Mouse (Mus musculus): Measurements from ENCODE around the gene B4galt7. TPM values are rescaled to one million over a fixed set of nuclear protein-coding genes. Genes with fewer than 3 reads are reported as not detected.
A peak's percentile ranks its signal among the peaks of the same experiment; 100 is the strongest.

Gene B4galt7
- total and polyA plus RNA-seq, 3 experiments = 8.8 to 11.4 (median 9.8) TPM

DNA sequence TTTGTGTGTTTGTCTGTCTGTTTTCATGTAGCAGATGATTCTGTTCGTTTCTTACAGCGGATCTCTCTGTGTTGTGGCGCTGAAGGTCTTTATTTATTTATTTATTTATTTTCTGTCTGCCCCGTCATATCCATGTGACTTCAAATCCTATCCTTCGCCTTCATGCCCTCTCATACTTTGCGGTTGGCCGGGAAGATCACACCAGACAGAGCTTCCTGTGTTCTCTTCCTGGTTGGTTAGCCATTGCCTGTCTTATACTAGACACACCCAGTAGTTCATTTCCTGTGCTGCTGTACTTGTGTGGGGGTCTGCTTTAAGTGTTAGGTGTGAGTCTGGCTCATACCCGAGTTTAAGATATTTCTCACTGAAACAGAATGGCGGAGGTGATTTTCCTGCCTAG, 961 bp downstream of the B4galt7 start:
- TF ChIP-seq CTCF (IDR thresholded peaks at IDR 0.05) = no peak
- no peak for TF ChIP-seq EP300 (IDR thresholded peaks at IDR 0.05; ENCODE audit: insufficient read depth, low read depth, low read length)
- TF ChIP-seq POLR2A (IDR thresholded peaks at IDR 0.05; ENCODE audit: insufficient read depth, low read depth, low read length) = no peak
- intact Hi-C loops (cut with DNase I) = loop anchor here (1.0 to 2.0 kb wide), 3 partner anchors 22 to 126 kb away; partner anchors contain the start of genes Caml and Pcbd2
- no peaks in the 10 kb centered on the region; the same call in 1 of the 2 replicates for H3K36me3 ChIP-seq (ENCODE audit: control insufficient read depth, insufficient read depth, low read length)
- H3K4me3 ChIP-seq = peak overlapping the region; percentile 97
- H3K27me3 ChIP-seq (ENCODE audit: control insufficient read depth, insufficient read depth, low read length) = no peaks in the 10 kb centered on the region
- peaks cover 3% of the 10 kb centered on the region for H3K4me1 ChIP-seq (ENCODE audit: control insufficient read depth, insufficient read depth, low read length)
- peak in 1 of 2 experiments; percentile 20 for DNase-seq
- WGBS = 7% methylated on average over 9 of the region's 9 CpGs
- H3K27ac ChIP-seq = peak overlapping the region; percentile 74; the same call in 1 of the 2 replicates
- H3K9ac ChIP-seq (ENCODE audit: low read depth, low read length) = peak overlapping the region; percentile 88
- no peaks in the 10 kb centered on the region for H3K79me2 ChIP-seq (replicated peaks; ENCODE audit: control insufficient read depth, insufficient read depth, low read length)

DNA sequence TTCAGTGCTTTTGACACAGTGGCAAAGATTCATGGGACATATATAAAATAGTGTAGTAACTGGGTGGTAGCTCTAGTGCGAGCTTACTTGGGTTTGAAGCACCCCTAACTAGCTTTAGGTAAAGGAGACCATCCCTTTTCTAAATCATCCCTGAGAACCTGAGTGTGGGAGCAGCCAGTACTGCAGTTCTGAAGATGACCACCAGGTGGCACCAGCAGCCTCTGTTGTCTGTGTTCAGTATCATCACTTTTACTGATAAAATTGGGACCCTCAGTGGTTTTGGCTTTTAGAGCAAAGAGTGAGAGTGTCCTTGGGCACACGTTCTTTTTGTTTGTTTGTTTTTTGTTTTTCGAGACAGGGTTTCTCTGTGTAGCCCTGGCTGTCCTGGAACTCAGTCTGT, 1.9 kb downstream of the B4galt7 start:
- H3K36me3 ChIP-seq (ENCODE audit: control insufficient read depth, insufficient read depth, low read length) = no peaks in the 10 kb centered on the region
- no peaks in the 10 kb centered on the region for H3K27me3 ChIP-seq (ENCODE audit: control insufficient read depth, insufficient read depth, low read length)
- TF ChIP-seq CTCF (IDR thresholded peaks at IDR 0.05) (no peak; the same call in none of the 2 replicates), EP300 (IDR thresholded peaks at IDR 0.05; ENCODE audit: insufficient read depth, low read depth, low read length) (0 out of 2 replicates have a peak, but pooled peaks have one; percentile 55)
- intact Hi-C loops (cut with DNase I) = loop anchor here (1.0 to 2.0 kb wide), 3 partner anchors 21 to 125 kb away; partner anchors contain the start of genes Caml and Pcbd2
- DNase-seq = peak; percentile 67 to 89
- no peak overlapping the region for H3K9ac ChIP-seq (ENCODE audit: low read depth, low read length)
- peaks cover 3% of the 10 kb centered on the region for H3K4me1 ChIP-seq (ENCODE audit: control insufficient read depth, insufficient read depth, low read length)
- no peak overlapping the region for H3K27ac ChIP-seq
- H3K79me2 ChIP-seq (replicated peaks; ENCODE audit: control insufficient read depth, insufficient read depth, low read length) = no peaks in the 10 kb centered on the region
- 3% methylated on average over 3 of the region's 3 CpGs for WGBS
- no peak overlapping the region for H3K4me3 ChIP-seq

DNA sequence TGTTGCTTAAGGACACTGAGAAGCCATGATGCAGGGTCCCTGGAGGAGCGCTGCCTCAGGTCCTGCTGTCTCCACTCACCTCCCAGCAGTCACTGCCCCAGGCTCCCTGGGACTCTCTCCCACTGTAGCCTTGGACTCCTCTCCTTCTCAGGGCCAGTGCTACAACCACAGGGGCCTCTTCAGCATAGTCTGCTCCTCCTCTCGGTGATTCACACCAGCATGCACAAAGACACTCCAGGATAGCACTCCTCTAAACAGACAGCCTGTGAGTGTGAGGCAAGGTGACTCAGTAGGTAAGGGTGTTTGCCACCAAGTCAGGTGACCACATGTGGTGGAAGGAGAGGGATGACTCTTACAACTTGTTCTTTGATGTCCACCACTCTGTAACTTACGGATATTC, 4.9 kb downstream of the B4galt7 start:
- H3K36me3 ChIP-seq (ENCODE audit: control insufficient read depth, insufficient read depth, low read length) = no peaks in the 10 kb centered on the region
- H3K9ac ChIP-seq (ENCODE audit: low read depth, low read length) = no peak overlapping the region
- intact Hi-C loops (cut with DNase I) = no loop called here
- no peaks in the 10 kb centered on the region for H3K79me2 ChIP-seq (replicated peaks; ENCODE audit: control insufficient read depth, insufficient read depth, low read length)
- DNase-seq = no peak
- H3K4me1 ChIP-seq (ENCODE audit: control insufficient read depth, insufficient read depth, low read length) = peaks cover 1% of the 10 kb centered on the region
- no peak overlapping the region for H3K4me3 ChIP-seq
- H3K27me3 ChIP-seq (ENCODE audit: control insufficient read depth, insufficient read depth, low read length) = no peaks in the 10 kb centered on the region
- 93% methylated on average over 3 of the region's 3 CpGs for WGBS
- H3K27ac ChIP-seq = no peak overlapping the region
- TF ChIP-seq POLR2A (IDR thresholded peaks at IDR 0.05; ENCODE audit: insufficient read depth, low read depth, low read length) = no peak
- TF ChIP-seq CTCF (IDR thresholded peaks at IDR 0.05) = no peak
- no peak for TF ChIP-seq EP300 (IDR thresholded peaks at IDR 0.05; ENCODE audit: insufficient read depth, low read depth, low read length)

DNA sequence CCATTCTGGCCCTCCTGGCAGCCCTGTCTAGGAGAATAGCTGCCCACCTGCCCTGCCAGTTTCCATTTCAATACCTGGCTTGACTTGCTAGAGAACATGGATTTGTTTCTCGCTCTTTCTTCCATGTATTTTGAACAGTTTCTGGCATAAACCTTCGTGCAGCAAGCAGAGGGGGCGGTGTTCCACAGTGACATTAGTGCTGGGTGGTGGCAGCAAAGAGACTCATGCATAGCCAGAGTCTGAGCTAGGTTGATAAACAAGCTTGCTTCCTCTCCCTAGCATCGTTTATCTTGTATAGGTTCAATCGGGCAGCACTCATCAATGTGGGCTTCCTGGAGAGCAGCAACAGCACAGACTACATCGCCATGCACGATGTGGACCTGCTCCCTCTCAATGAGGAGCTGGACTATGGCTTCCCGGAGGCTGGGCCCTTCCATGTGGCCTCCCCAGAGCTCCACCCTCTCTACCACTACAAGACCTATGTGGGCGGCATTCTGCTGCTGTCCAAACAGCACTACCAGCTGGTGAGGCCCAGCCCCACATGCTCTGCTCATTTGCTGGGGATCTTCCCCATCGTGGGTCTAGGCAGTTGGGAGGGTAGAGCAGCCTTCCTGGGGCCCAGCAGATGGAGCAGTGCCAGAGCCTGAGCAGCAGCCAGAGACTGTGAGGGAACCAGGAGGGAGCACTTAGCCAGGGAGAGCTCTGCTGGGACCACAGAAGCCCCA, 7.4 kb downstream of the B4galt7 start:
- Histone ChIP-seq H3K9ac (ENCODE audit: low read depth, low read length) (no peak overlapping the region), H3K27me3 (ENCODE audit: control insufficient read depth, insufficient read depth, low read length) (no peaks in the 10 kb centered on the region), H3K27ac (no peak overlapping the region), H3K79me2 (replicated peaks; ENCODE audit: control insufficient read depth, insufficient read depth, low read length) (no peaks in the 10 kb centered on the region), H3K4me1 (ENCODE audit: control insufficient read depth, insufficient read depth, low read length) (peaks cover 2% of the 10 kb centered on the region; the same call in 1 of the 2 replicates), H3K36me3 (ENCODE audit: control insufficient read depth, insufficient read depth, low read length) (no peaks in the 10 kb centered on the region), H3K4me3 (no peak overlapping the region)
- intact Hi-C loops (cut with DNase I) = no loop called here
- WGBS = 81% methylated on average over 10 of the region's 10 CpGs
- TF ChIP-seq EP300 (IDR thresholded peaks at IDR 0.05; ENCODE audit: insufficient read depth, low read depth, low read length) (no peak), POLR2A (IDR thresholded peaks at IDR 0.05; ENCODE audit: insufficient read depth, low read depth, low read length) (no peak), CTCF (IDR thresholded peaks at IDR 0.05) (no peak)
- DNase-seq = no peak

GRCm38 (mm10) chr13:55607624-55608006, 7.9 kb downstream of the B4galt7 start:
- intact Hi-C loops (cut with DNase I) = no loop called here
- no peak overlapping the region for H3K9ac ChIP-seq (ENCODE audit: low read depth, low read length)
- no peak for DNase-seq
- WGBS = 91% methylated on average over 2 of the region's 2 CpGs
- no peak for TF ChIP-seq POLR2A (IDR thresholded peaks at IDR 0.05; ENCODE audit: insufficient read depth, low read depth, low read length)
- TF ChIP-seq CTCF (IDR thresholded peaks at IDR 0.05) = no peak
- TF ChIP-seq EP300 (IDR thresholded peaks at IDR 0.05; ENCODE audit: insufficient read depth, low read depth, low read length) = no peak
- H3K36me3 ChIP-seq (ENCODE audit: control insufficient read depth, insufficient read depth, low read length) = no peaks in the 10 kb centered on the region
- H3K27me3 ChIP-seq (ENCODE audit: control insufficient read depth, insufficient read depth, low read length) = no peaks in the 10 kb centered on the region
- no peak overlapping the region for H3K4me3 ChIP-seq
- peaks cover 2% of the 10 kb centered on the region; the same call in 1 of the 2 replicates for H3K4me1 ChIP-seq (ENCODE audit: control insufficient read depth, insufficient read depth, low read length)
- no peak overlapping the region for H3K27ac ChIP-seq
- H3K79me2 ChIP-seq (replicated peaks; ENCODE audit: control insufficient read depth, insufficient read depth, low read length) = no peaks in the 10 kb centered on the region

DNA sequence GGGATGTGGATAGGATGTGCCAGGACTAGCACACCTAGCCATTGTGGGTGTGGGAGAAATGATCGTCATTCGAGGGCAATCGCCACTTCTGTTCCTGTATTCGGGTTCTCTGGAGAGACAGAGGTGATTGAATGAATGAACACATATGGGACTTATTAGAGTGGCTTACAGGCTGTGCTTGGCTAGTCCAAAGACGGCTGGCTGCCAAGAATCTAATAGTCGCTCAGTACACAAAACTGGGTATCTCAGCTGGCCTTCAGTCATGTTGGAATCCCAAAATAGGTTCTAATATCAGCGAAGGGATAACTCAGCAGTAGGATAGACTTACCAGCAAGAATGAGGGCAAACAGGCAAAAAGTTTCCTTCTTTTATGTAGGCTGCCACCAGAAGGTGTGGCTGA, 12.3 kb downstream of the B4galt7 start:
- WGBS = 63% methylated on average over 7 of the region's 7 CpGs
- intact Hi-C loops (cut with DNase I) = no loop called here
- H3K36me3 ChIP-seq (ENCODE audit: control insufficient read depth, insufficient read depth, low read length) = no peaks in the 10 kb centered on the region

More for the DNA sequence above, 12.3 kb downstream of the B4galt7 start:
- Histone ChIP-seq H3K4me1 (ENCODE audit: control insufficient read depth, insufficient read depth, low read length) (peaks cover 2% of the 10 kb centered on the region; the same call in 1 of the 2 replicates), H3K9ac (ENCODE audit: low read depth, low read length) (no peak overlapping the region), H3K4me3 (no peak overlapping the region), H3K27me3 (ENCODE audit: control insufficient read depth, insufficient read depth, low read length) (no peaks in the 10 kb centered on the region), H3K79me2 (replicated peaks; ENCODE audit: control insufficient read depth, insufficient read depth, low read length) (no peaks in the 10 kb centered on the region), H3K27ac (no peak overlapping the region)
- no peak for DNase-seq
- TF ChIP-seq EP300 (IDR thresholded peaks at IDR 0.05; ENCODE audit: insufficient read depth, low read depth, low read length) (no peak), CTCF (IDR thresholded peaks at IDR 0.05) (no peak), POLR2A (IDR thresholded peaks at IDR 0.05; ENCODE audit: insufficient read depth, low read depth, low read length) (no peak)
